ENCODE assay signal across 11 mouse cellular contexts in the genomic region with DNA sequence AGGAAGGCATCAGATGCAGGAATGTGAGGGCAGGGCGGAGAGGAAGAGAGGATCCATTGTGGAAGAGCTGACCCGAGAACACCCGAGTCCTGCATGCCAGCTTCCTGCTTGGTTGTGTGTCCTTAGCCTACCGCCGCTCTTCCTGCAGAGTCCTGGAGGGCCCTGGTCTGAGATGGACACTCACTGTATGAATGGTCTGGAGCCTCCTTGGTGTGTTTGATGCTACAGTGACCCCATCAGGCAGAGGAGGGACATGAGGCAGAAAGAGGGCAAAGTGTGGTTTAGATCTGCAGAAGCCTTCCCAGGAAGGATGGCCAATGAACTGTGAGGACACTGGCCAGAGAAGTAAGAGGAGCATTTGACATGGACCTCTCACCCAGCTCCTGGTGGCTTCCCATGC. TPM values are rescaled to one million over a fixed set of nuclear protein-coding genes. Genes with fewer than 3 reads are reported as not detected.
DNase-seq lines count a peak whose midpoint lies in the region; ATAC-seq and TF ChIP-seq lines count a peak whose summit lies in the region.
"Had no signal": no experiment of that assay in that cellular context is flagged by ENCODE, and none has a peak within 500 bp of the region (broad histone marks: within the 10 kb centered on the region; RNA-seq: fewer than 3 reads in every experiment).

No protein-coding gene starts in this region.

- no peak overlapping the region for H3K4me2 ChIP-seq in lung, postnatal 0 days (replicated peaks; ENCODE audit: low read depth, low read length)
- H3K4me2 ChIP-seq: hindbrain, embryonic 12.5 days; neural tube, embryonic 12.5 days had no signal

- no peaks in the 10 kb centered on the region for H3K36me3 ChIP-seq in lung, postnatal 0 days (ENCODE audit: insufficient read depth, low read length)
- H3K36me3 ChIP-seq: hindbrain, embryonic 12.5 days; neural tube, embryonic 12.5 days had no signal

- peaks cover 5% of the 10 kb centered on the region; the same call in 1 of the 2 replicates for H3K4me1 ChIP-seq in lung, postnatal 0 days (ENCODE audit: insufficient read depth, low read depth, low read length)
- H3K4me1 ChIP-seq: neural tube, embryonic 12.5 days had no signal

- DNase-seq in adrenal gland, adult 2 months = peak; percentile 40
- no peak for DNase-seq in adrenal gland, postnatal 36 days
- peak; percentile 39 for DNase-seq in kidney, adult 9 months
- no peak for DNase-seq in kidney, adult 18-20 months
- DNase-seq in cerebellum, postnatal 36 days = peak; percentile 29 to 34
- peak; percentile 62 for DNase-seq in lung, postnatal 0 days (ENCODE audit: low spot score)
- no peak for DNase-seq in thymus, postnatal 4 days
- no peak for DNase-seq in right cerebral cortex, postnatal 10 days (ENCODE audit: low spot score in 2 of 2)

- H3K27me3 ChIP-seq in lung, postnatal 0 days (replicated peaks; ENCODE audit: insufficient read depth, low read length) = no peaks in the 10 kb centered on the region
- H3K27me3 ChIP-seq: hindbrain, embryonic 12.5 days; neural tube, embryonic 12.5 days had no signal

- WGBS in lung, postnatal 0 days = 57% methylated on average over 5 of the region's 5 CpGs

- no peak overlapping the region for H3K9ac ChIP-seq in lung, postnatal 0 days (replicated peaks; ENCODE audit: low read depth)
- H3K9ac ChIP-seq: hindbrain, embryonic 12.5 days; neural tube, embryonic 12.5 days had no signal

- no peak for TF ChIP-seq EP300 in lung, postnatal 0 days (IDR thresholded peaks at IDR 0.05)

- no peak overlapping the region for H3K27ac ChIP-seq in lung, postnatal 0 days (ENCODE audit: low read length)
- H3K27ac ChIP-seq: hindbrain, embryonic 12.5 days; neural tube, embryonic 12.5 days had no signal

- no peaks in the 10 kb centered on the region for H3K9me3 ChIP-seq in lung, postnatal 0 days (ENCODE audit: low read length)
- H3K9me3 ChIP-seq: hindbrain, embryonic 12.5 days; neural tube, embryonic 12.5 days had no signal

- peak; percentile 49 for ATAC-seq in lung, postnatal 0 days

- TF ChIP-seq CTCF in lung, postnatal 0 days (IDR thresholded peaks at IDR 0.05) = peak; percentile 82

- H3K4me3 ChIP-seq in lung, postnatal 0 days (ENCODE audit: low read depth, low read length) = no peak overlapping the region
- H3K4me3 ChIP-seq: hindbrain, embryonic 12.5 days; neural tube, embryonic 12.5 days had no signal

RNA-seq across cellular contexts. Expression of gene Sult5a1, which starts 2.9 kb away (rescaled TPM):
- total RNA-seq in adrenal gland, adult 2 months (2021) = 10 to 100 TPM in 1 of 2 experiments, 1 to 10 TPM in 1; 7.6 to 10.1 TPM
- 18.8 and 20.4 TPM in 2 replicates for polyA plus RNA-seq in adrenal gland, adult 2 months (2012; rRNA removed)
- 1 to 10 TPM; 5.6 to 5.8 TPM for total RNA-seq in adrenal gland, postnatal 36 days (2021)
- polyA plus RNA-seq in lung, postnatal 0 days (2015; fragmentation: Nextera tagmentation; extraction: Ambion mirVana) = 18.3 TPM in 2 replicates

RNA-seq across cellular contexts. Expression of gene Dpep1, which starts 30.9 kb away (rescaled TPM):
- 10 to 100 TPM; 52.8 to 57.4 TPM for total RNA-seq in adrenal gland, adult 2 months (2021)
- polyA plus RNA-seq in adrenal gland, adult 2 months (2012; rRNA removed) = 50.3 and 62.4 TPM in 2 replicates
- 10 to 100 TPM; 39.9 to 47.2 TPM for total RNA-seq in adrenal gland, postnatal 36 days (2021)
- polyA plus RNA-seq in lung, postnatal 0 days (2015; fragmentation: Nextera tagmentation; extraction: Ambion mirVana) = 98.1 and 104 TPM in 2 replicates
- polyA plus RNA-seq: erythroblast, embryonic 14.5 days had no signal

RNA-seq across cellular contexts. Expression of gene Cpne7, which starts 38.0 kb away (rescaled TPM):
- total RNA-seq in adrenal gland, adult 2 months (2021) = 1 to 10 TPM; 3.8 to 5.7 TPM
- 5.1 and 6.1 TPM in 2 replicates for polyA plus RNA-seq in adrenal gland, adult 2 months (2012; rRNA removed)
- 1 to 10 TPM; 3.6 to 5.0 TPM for total RNA-seq in adrenal gland, postnatal 36 days (2021)
- 0.94 and 1.3 TPM in 2 replicates for polyA plus RNA-seq in lung, postnatal 0 days (2015; fragmentation: Nextera tagmentation; extraction: Ambion mirVana)

RNA-seq across cellular contexts. Expression of gene Rpl13, which starts 53.0 kb away (rescaled TPM):
- 100 to 1,000 TPM; 419 to 701 TPM for total RNA-seq in adrenal gland, adult 2 months (2021)
- 2,347 and 2,800 TPM in 2 replicates for polyA plus RNA-seq in adrenal gland, adult 2 months (2012; rRNA removed)
- total RNA-seq in adrenal gland, postnatal 36 days (2021) = 100 to 1,000 TPM; 706 to 750 TPM
- 1,019 and 1,086 TPM in 2 replicates for polyA plus RNA-seq in lung, postnatal 0 days (2015; fragmentation: Nextera tagmentation; extraction: Ambion mirVana)

RNA-seq across cellular contexts. Expression of gene Chmp1a, which starts 57.4 kb away (rescaled TPM):
- total RNA-seq in adrenal gland, adult 2 months (2021) = 100 to 1,000 TPM; 104 to 107 TPM
- 102 and 105 TPM in 2 replicates for polyA plus RNA-seq in adrenal gland, adult 2 months (2012; rRNA removed)
- total RNA-seq in adrenal gland, postnatal 36 days (2021) = 100 to 1,000 TPM in 1 of 2 experiments, 10 to 100 TPM in 1; 77.5 to 108 TPM
- 127 and 130 TPM in 2 replicates for polyA plus RNA-seq in lung, postnatal 0 days (2015; fragmentation: Nextera tagmentation; extraction: Ambion mirVana)

Comparison
In these comparisons a context has a peak if more than half of its experiments do, and no peak if none do; other contexts are left out.
1. DNase-seq: peak in adrenal gland, adult 2 months (single experiment), kidney, adult 9 months (single experiment), cerebellum, postnatal 36 days (2 of 2) and lung, postnatal 0 days (single experiment); none in adrenal gland, postnatal 36 days (0 of 2), kidney, adult 18-20 months (single experiment), thymus, postnatal 4 days (single experiment) and right cerebral cortex, postnatal 10 days (0 of 2).